Mouse (Mus musculus): ENCODE results near the gene Fam208a. TPM values are rescaled to one million over a fixed set of nuclear protein-coding genes. Genes with fewer than 3 reads are reported as not detected.

Gene Fam208a
- polyA plus RNA-seq, 1 experiment from 2014 or later, result 14.6 TPM

- no peaks in the 10 kb centered on the region for H3K36me3 ChIP-seq (ENCODE audit: insufficient read depth)
- peak overlapping the region; percentile 75 for H3K27ac ChIP-seq (ENCODE audit: low read depth)
- H3K9ac ChIP-seq, result no peak overlapping the region
- no peaks in the 10 kb centered on the region for H3K27me3 ChIP-seq (ENCODE audit: insufficient read depth, low read length)
- H3K4me1 ChIP-seq (ENCODE audit: insufficient read depth), result no peaks in the 10 kb centered on the region
- no peak for TF ChIP-seq CTCF (IDR thresholded peaks at IDR 0.05; ENCODE audit: low read depth)
- H3K9me3 ChIP-seq (ENCODE audit: low read depth, low read length), result no peaks in the 10 kb centered on the region
- DNase-seq (peak; percentile 56), ATAC-seq (ENCODE audit: insufficient read depth) (no peak)
- WGBS, result 54% methylated on average over 10 of the region's 10 CpGs
- H3K4me3 ChIP-seq (ENCODE audit: low read depth, low read length), result no peak overlapping the region
- H3K4me2 ChIP-seq, result no peak overlapping the region
Measured at GRCm38 (mm10) chr14:27402332-27403250, 26.0 kb upstream of the Fam208a start.

- ATAC-seq (ENCODE audit: insufficient read depth), result no peak
- TF ChIP-seq CTCF (IDR thresholded peaks at IDR 0.05; ENCODE audit: low read depth), result no peak
- no peak overlapping the region for H3K9ac ChIP-seq
Measured at GRCm38 (mm10) chr14:27405452-27405851, 23.2 kb upstream of the Fam208a start.

GRCm38 (mm10) chr14:27405947-27406346 is 22.7 kb upstream of the Fam208a start:
- Histone ChIP-seq H3K4me3 (ENCODE audit: low read depth, low read length) (no peak overlapping the region), H3K9me3 (ENCODE audit: low read depth, low read length) (no peaks in the 10 kb centered on the region), H3K27ac (ENCODE audit: low read depth) (no peak overlapping the region), H3K4me1 (ENCODE audit: insufficient read depth) (no peaks in the 10 kb centered on the region), H3K9ac (no peak overlapping the region), H3K27me3 (ENCODE audit: insufficient read depth, low read length) (no peaks in the 10 kb centered on the region), H3K36me3 (ENCODE audit: insufficient read depth) (no peaks in the 10 kb centered on the region), H3K4me2 (no peak overlapping the region)
- ATAC-seq (ENCODE audit: insufficient read depth) (no peak), DNase-seq (no peak)
- 88% methylated on average over 2 of the region's 2 CpGs for WGBS
- TF ChIP-seq CTCF (IDR thresholded peaks at IDR 0.05; ENCODE audit: low read depth), result no peak

More at GRCm38 (mm10) chr14:27405452-27405851, 23.2 kb upstream of the Fam208a start:
- WGBS, result 87% methylated on average over 4 of the region's 4 CpGs
- Histone ChIP-seq H3K27me3 (ENCODE audit: insufficient read depth, low read length) (no peaks in the 10 kb centered on the region), H3K4me3 (ENCODE audit: low read depth, low read length) (no peak overlapping the region), H3K36me3 (ENCODE audit: insufficient read depth) (no peaks in the 10 kb centered on the region), H3K4me2 (no peak overlapping the region), H3K9me3 (ENCODE audit: low read depth, low read length) (no peaks in the 10 kb centered on the region), H3K4me1 (ENCODE audit: insufficient read depth) (no peaks in the 10 kb centered on the region), H3K27ac (ENCODE audit: low read depth) (no peak overlapping the region)
- no peak for DNase-seq

GRCm38 (mm10) chr14:27408240-27408639 is 20.4 kb upstream of the Fam208a start:
- no peak overlapping the region for H3K9ac ChIP-seq

GRCm38 (mm10) chr14:27409662-27410061 is 19.0 kb upstream of the Fam208a start:
- no peak for TF ChIP-seq CTCF (IDR thresholded peaks at IDR 0.05; ENCODE audit: low read depth)
- Histone ChIP-seq H3K27ac (ENCODE audit: low read depth) (no peak overlapping the region), H3K27me3 (ENCODE audit: insufficient read depth, low read length) (no peaks in the 10 kb centered on the region), H3K9me3 (ENCODE audit: low read depth, low read length) (no peaks in the 10 kb centered on the region), H3K36me3 (ENCODE audit: insufficient read depth) (no peaks in the 10 kb centered on the region), H3K4me1 (ENCODE audit: insufficient read depth) (no peaks in the 10 kb centered on the region), H3K9ac (no peak overlapping the region), H3K4me3 (ENCODE audit: low read depth, low read length) (no peak overlapping the region), H3K4me2 (no peak overlapping the region)
- 65% methylated on average over 3 of the region's 3 CpGs for WGBS
- no peak for ATAC-seq (ENCODE audit: insufficient read depth)
- DNase-seq, result no peak

More at GRCm38 (mm10) chr14:27408240-27408639, 20.4 kb upstream of the Fam208a start:
- H3K4me3 ChIP-seq (ENCODE audit: low read depth, low read length), result no peak overlapping the region
- TF ChIP-seq CTCF (IDR thresholded peaks at IDR 0.05; ENCODE audit: low read depth), result no peak
- no peak for ATAC-seq (ENCODE audit: insufficient read depth)
- no peaks in the 10 kb centered on the region for H3K36me3 ChIP-seq (ENCODE audit: insufficient read depth)
- H3K27me3 ChIP-seq (ENCODE audit: insufficient read depth, low read length), result no peaks in the 10 kb centered on the region
- DNase-seq, result no peak
- no peaks in the 10 kb centered on the region for H3K9me3 ChIP-seq (ENCODE audit: low read depth, low read length)
- H3K27ac ChIP-seq (ENCODE audit: low read depth), result no peak overlapping the region
- 71% methylated on average over 3 of the region's 3 CpGs for WGBS
- no peak overlapping the region for H3K4me2 ChIP-seq
- no peaks in the 10 kb centered on the region for H3K4me1 ChIP-seq (ENCODE audit: insufficient read depth)

GRCm38 (mm10) chr14:27411492-27411891 is 17.1 kb upstream of the Fam208a start:
- DNase-seq, result no peak
- no peak for ATAC-seq (ENCODE audit: insufficient read depth)
- H3K4me1 ChIP-seq (ENCODE audit: insufficient read depth), result no peaks in the 10 kb centered on the region

GRCm38 (mm10) chr14:27412699-27413098 is 15.9 kb upstream of the Fam208a start:
- WGBS, result 74% methylated on average over 8 of the region's 8 CpGs
- Histone ChIP-seq H3K9ac (no peak overlapping the region), H3K27me3 (ENCODE audit: insufficient read depth, low read length) (no peaks in the 10 kb centered on the region), H3K4me3 (ENCODE audit: low read depth, low read length) (no peak overlapping the region), H3K36me3 (ENCODE audit: insufficient read depth) (no peaks in the 10 kb centered on the region), H3K9me3 (ENCODE audit: low read depth, low read length) (no peaks in the 10 kb centered on the region), H3K4me2 (no peak overlapping the region), H3K27ac (ENCODE audit: low read depth) (no peak overlapping the region), H3K4me1 (ENCODE audit: insufficient read depth) (no peaks in the 10 kb centered on the region)
- ATAC-seq (ENCODE audit: insufficient read depth) (no peak), DNase-seq (no peak)
- no peak for TF ChIP-seq CTCF (IDR thresholded peaks at IDR 0.05; ENCODE audit: low read depth)

More at GRCm38 (mm10) chr14:27411492-27411891, 17.1 kb upstream of the Fam208a start:
- Histone ChIP-seq H3K9me3 (ENCODE audit: low read depth, low read length) (no peaks in the 10 kb centered on the region), H3K9ac (no peak overlapping the region), H3K4me2 (no peak overlapping the region), H3K36me3 (ENCODE audit: insufficient read depth) (no peaks in the 10 kb centered on the region), H3K4me3 (ENCODE audit: low read depth, low read length) (no peak overlapping the region), H3K27ac (ENCODE audit: low read depth) (no peak overlapping the region), H3K27me3 (ENCODE audit: insufficient read depth, low read length) (no peaks in the 10 kb centered on the region)
- no peak for TF ChIP-seq CTCF (IDR thresholded peaks at IDR 0.05; ENCODE audit: low read depth)
- 81% methylated on average over 7 of the region's 7 CpGs for WGBS

All from lung, embryonic 14.5 days (tissue).